Mouse (Mus musculus): Measurements from ENCODE around the gene Ttbk1. TPM values are rescaled to one million over a fixed set of nuclear protein-coding genes. Genes with fewer than 3 reads are reported as not detected.

Gene Ttbk1
- polyA plus RNA-seq (2015; fragmentation: Illumina TruSeq; extraction: RNeasy Lipid Tissue Mini Kit (QIAGEN cat#74804); ENCODE audit: low read depth, low replicate concordance), result 47.4 TPM

DNA sequence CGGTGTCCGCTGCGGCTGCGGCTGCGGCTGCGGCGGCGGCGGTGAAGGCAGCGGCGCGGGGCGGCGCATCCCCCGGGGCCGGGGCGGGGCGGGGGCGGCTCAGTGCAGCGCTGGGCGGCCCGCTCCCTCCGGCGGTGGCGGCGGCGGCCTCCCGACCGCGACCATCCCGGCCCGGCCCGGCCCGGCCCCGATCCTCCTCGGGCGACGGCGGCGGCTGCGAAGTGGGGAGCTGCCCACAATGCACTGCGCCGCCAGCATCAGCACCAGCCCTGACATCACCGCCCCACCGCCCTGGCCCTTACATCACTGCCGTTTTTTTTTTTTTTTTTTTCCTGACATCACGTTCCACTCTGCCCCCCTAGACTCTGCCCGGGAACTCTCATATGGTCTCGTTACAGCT, at the start of gene Ttbk1:
Gene Ttbk1 (minus strand): TSS at position 245 of the 400 bp plus-strand sequence.

DNA sequence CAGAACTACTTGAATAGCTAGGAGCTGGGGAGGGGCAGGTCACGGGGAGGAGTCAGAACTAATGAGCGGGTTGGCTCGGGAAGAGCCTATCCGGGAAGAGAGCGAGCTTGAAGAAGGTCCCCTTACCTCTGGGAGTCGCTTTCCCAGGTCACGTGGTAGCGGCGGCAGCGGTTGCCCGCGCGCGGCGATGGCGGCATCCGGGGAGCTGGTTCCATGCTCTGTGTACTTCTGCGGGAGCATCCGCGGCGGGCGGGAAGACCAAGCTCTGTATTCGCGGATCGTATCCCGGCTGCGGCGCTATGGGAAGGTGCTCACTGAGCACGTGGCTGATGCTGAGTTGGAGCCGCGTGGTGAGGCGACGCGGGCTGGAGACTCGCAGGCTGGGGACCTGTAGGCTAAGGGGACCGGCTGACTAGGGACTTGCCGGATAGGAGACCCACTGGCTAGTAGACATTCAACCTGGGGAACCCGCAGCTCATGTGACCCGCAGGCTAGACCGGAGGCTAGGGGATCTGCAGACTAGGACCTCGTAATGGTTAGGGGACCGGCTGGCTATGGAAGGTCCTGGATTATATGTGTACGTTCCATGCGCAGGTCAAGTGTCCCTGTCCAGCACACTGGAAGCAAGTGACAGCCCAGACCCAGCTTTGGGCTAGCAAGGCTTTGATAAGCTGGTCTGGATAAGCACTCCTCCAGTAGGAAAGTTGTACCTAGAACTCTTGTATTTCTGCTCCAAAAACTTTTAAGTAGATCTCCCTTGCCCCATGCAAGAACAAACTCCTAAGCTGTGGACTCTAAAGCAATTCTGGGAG, 9.4 kb upstream of the Ttbk1 start, which contains the start of gene Dnph1:
Gene Dnph1 (plus strand): TSS at position 89 of the 812 bp plus-strand sequence.

DNA sequence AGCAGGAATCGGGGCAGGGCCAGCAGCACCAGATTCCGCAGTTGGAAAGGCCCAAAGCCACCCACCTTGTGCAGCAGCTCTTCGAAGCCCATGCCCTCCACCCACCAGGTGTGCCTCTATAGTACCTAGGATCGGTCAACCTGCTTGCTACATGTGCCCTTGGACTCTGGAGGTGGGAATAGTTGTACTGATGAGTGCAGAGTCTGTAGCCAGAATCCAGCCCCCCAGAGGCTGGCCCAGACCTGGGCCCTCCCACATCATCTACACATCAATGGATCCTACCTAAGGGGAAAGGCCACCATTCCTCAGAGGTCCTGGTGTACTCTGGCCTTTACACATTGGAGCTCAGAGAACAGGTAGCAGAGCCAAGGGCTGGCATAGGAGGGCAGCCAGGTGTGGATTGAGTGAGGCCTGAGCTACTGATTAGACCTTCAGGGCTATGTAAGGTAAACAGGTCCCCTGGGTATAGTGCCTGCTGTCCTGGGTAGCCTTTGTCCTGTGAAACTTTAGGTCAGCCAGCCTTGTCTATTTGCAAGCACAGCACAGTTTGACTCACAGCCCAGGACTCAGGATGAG, 49.1 kb downstream of the Ttbk1 start, which contains the start of gene Slc22a7:
Gene Slc22a7 (minus strand): TSS at position 160 of the 576 bp plus-strand sequence.

DNA sequence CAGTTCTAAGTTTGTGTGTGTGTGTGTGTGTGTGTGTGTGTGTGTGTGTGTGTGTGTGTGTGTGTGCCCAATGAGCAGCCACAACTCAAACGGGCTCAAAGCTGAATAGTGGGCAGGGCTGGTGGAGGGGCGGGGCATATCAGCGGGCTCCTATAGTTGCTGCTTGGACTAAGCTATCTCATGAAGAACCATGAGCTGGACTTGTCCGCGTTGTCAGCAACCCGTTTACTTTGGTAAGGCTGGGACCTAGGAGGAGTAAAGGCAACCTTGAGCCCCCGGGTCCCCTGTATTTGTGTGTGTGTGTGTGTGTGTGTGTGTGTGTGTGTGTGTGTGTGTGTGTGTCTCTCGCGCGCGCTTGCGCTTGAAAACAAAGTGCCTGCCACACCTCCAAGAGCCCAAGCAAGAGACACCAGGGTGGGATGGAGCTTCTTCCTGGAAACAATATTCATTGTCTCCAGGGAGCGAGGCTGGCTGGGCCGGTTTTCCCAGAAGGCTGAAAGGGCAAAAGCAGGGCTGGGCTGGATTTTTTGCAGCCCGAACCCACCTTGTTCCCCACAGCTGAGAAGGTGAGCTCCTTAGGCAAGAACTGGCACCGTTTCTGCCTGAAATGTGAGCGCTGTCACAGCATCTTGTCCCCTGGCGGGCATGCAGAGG, 58.6 kb downstream of the Ttbk1 start, which contains the start of gene Crip3:
Gene Crip3 (plus strand): TSS at position 166 of the 654 bp plus-strand sequence.

Other genes starting within 250 kb of the Ttbk1 start
- 41.5 TPM for gene Polr1c, start 239.6 kb downstream of the Ttbk1 start, polyA plus RNA-seq (2015; fragmentation: Illumina TruSeq; extraction: RNeasy Lipid Tissue Mini Kit (QIAGEN cat#74804); ENCODE audit: low read depth, low replicate concordance)
- gene Yipf3, start 239.6 kb downstream of the Ttbk1 start, polyA plus RNA-seq (2015; fragmentation: Illumina TruSeq; extraction: RNeasy Lipid Tissue Mini Kit (QIAGEN cat#74804); ENCODE audit: low read depth, low replicate concordance), result 66.5 TPM
- 44.4 TPM for gene Lrrc73, start 234.1 kb downstream of the Ttbk1 start, polyA plus RNA-seq (2015; fragmentation: Illumina TruSeq; extraction: RNeasy Lipid Tissue Mini Kit (QIAGEN cat#74804); ENCODE audit: low read depth, low replicate concordance)
- 31.4 TPM for gene Tjap1, start 204.6 kb downstream of the Ttbk1 start, polyA plus RNA-seq (2015; fragmentation: Illumina TruSeq; extraction: RNeasy Lipid Tissue Mini Kit (QIAGEN cat#74804); ENCODE audit: low read depth, low replicate concordance)
- 36.9 TPM for gene Dlk2, start 190.3 kb downstream of the Ttbk1 start, polyA plus RNA-seq (2015; fragmentation: Illumina TruSeq; extraction: RNeasy Lipid Tissue Mini Kit (QIAGEN cat#74804); ENCODE audit: low read depth, low replicate concordance)
- 5.0 TPM for gene Abcc10, start 159.3 kb downstream of the Ttbk1 start, polyA plus RNA-seq (2015; fragmentation: Illumina TruSeq; extraction: RNeasy Lipid Tissue Mini Kit (QIAGEN cat#74804); ENCODE audit: low read depth, low replicate concordance)
- gene Zfp318, start 103.9 kb downstream of the Ttbk1 start, polyA plus RNA-seq (2015; fragmentation: Illumina TruSeq; extraction: RNeasy Lipid Tissue Mini Kit (QIAGEN cat#74804); ENCODE audit: low read depth, low replicate concordance), result 30.7 TPM
- gene Crip3, start 58.7 kb downstream of the Ttbk1 start, polyA plus RNA-seq (2015; fragmentation: Illumina TruSeq; extraction: RNeasy Lipid Tissue Mini Kit (QIAGEN cat#74804); ENCODE audit: low read depth, low replicate concordance), result 2.9 TPM
- gene Slc22a7, start 49.2 kb downstream of the Ttbk1 start, polyA plus RNA-seq (2015; fragmentation: Illumina TruSeq; extraction: RNeasy Lipid Tissue Mini Kit (QIAGEN cat#74804); ENCODE audit: low read depth, low replicate concordance), result not detected
- gene Dnph1, start 9.0 kb upstream of the Ttbk1 start, polyA plus RNA-seq (2015; fragmentation: Illumina TruSeq; extraction: RNeasy Lipid Tissue Mini Kit (QIAGEN cat#74804); ENCODE audit: low read depth, low replicate concordance), result 5.6 TPM
- 29.7 TPM for gene Cul9, start 58.7 kb upstream of the Ttbk1 start, polyA plus RNA-seq (2015; fragmentation: Illumina TruSeq; extraction: RNeasy Lipid Tissue Mini Kit (QIAGEN cat#74804); ENCODE audit: low read depth, low replicate concordance)
- gene Srf, start 68.5 kb upstream of the Ttbk1 start, polyA plus RNA-seq (2015; fragmentation: Illumina TruSeq; extraction: RNeasy Lipid Tissue Mini Kit (QIAGEN cat#74804); ENCODE audit: low read depth, low replicate concordance), result 37.9 TPM
- 6.1 TPM for gene Ptk7, start 141.8 kb upstream of the Ttbk1 start, polyA plus RNA-seq (2015; fragmentation: Illumina TruSeq; extraction: RNeasy Lipid Tissue Mini Kit (QIAGEN cat#74804); ENCODE audit: low read depth, low replicate concordance)
- gene Klc4, start 158.3 kb upstream of the Ttbk1 start, polyA plus RNA-seq (2015; fragmentation: Illumina TruSeq; extraction: RNeasy Lipid Tissue Mini Kit (QIAGEN cat#74804); ENCODE audit: low read depth, low replicate concordance), result 21.9 TPM
- 64.3 TPM for gene Mrpl2, start 158.6 kb upstream of the Ttbk1 start, polyA plus RNA-seq (2015; fragmentation: Illumina TruSeq; extraction: RNeasy Lipid Tissue Mini Kit (QIAGEN cat#74804); ENCODE audit: low read depth, low replicate concordance)
- gene Cul7, start 162.7 kb upstream of the Ttbk1 start, polyA plus RNA-seq (2015; fragmentation: Illumina TruSeq; extraction: RNeasy Lipid Tissue Mini Kit (QIAGEN cat#74804); ENCODE audit: low read depth, low replicate concordance), result 18.4 TPM
- gene Rrp36, start 186.7 kb upstream of the Ttbk1 start, polyA plus RNA-seq (2015; fragmentation: Illumina TruSeq; extraction: RNeasy Lipid Tissue Mini Kit (QIAGEN cat#74804); ENCODE audit: low read depth, low replicate concordance), result 24.6 TPM
- gene Mea1, start 191.1 kb upstream of the Ttbk1 start, polyA plus RNA-seq (2015; fragmentation: Illumina TruSeq; extraction: RNeasy Lipid Tissue Mini Kit (QIAGEN cat#74804); ENCODE audit: low read depth, low replicate concordance), result 213 TPM
- gene Klhdc3, start 193.2 kb upstream of the Ttbk1 start, polyA plus RNA-seq (2015; fragmentation: Illumina TruSeq; extraction: RNeasy Lipid Tissue Mini Kit (QIAGEN cat#74804); ENCODE audit: low read depth, low replicate concordance), result 176 TPM
- 84.0 TPM for gene Ppp2r5d, start 217.4 kb upstream of the Ttbk1 start, polyA plus RNA-seq (2015; fragmentation: Illumina TruSeq; extraction: RNeasy Lipid Tissue Mini Kit (QIAGEN cat#74804); ENCODE audit: low read depth, low replicate concordance)
- gene Pex6, start 223.8 kb upstream of the Ttbk1 start, polyA plus RNA-seq (2015; fragmentation: Illumina TruSeq; extraction: RNeasy Lipid Tissue Mini Kit (QIAGEN cat#74804); ENCODE audit: low read depth, low replicate concordance), result 31.4 TPM
- gene Gnmt, start 241.5 kb upstream of the Ttbk1 start, polyA plus RNA-seq (2015; fragmentation: Illumina TruSeq; extraction: RNeasy Lipid Tissue Mini Kit (QIAGEN cat#74804); ENCODE audit: low read depth, low replicate concordance), result 1.3 TPM

Measured in brain, adult 10 weeks (tissue).